Mouse (Mus musculus) stomach, postnatal 0 days (tissue): Measurements from ENCODE around the gene Ccdc92. TPM values are rescaled to one million over a fixed set of nuclear protein-coding genes. Genes with fewer than 3 reads are reported as not detected.

ENCODE experiments used
- ATAC-seq: fragments of 200-750 bp; cut with Nextera tagmentation; 2 replicates; pipeline ENCODE4 v1.8.0; 2017; ENCODE audit not compliant: low FRiP score, low TSS enrichment
- DNase-seq: peaks from one replicate; pipeline ENCODE4 v3.0.0-alpha.2; 2016; ENCODE audit warnings: low spot score
- H3K27ac ChIP-seq: fragments of 300-500 bp; sonication (generic); replicated peaks from 2 replicates; pipeline ENCODE4 v1.5.1; 2014; ENCODE audit warnings: mild to moderate bottlenecking, control low read depth
- H3K27me3 ChIP-seq: fragments of 300-500 bp; sonication (generic); 2 replicates; pipeline ENCODE4 v1.6.1; 2014; ENCODE audit warnings: low read length; ENCODE audit not compliant: control insufficient read depth, insufficient read depth
- H3K36me3 ChIP-seq: fragments of 300-500 bp; sonication (generic); 2 replicates; pipeline ENCODE4 v1.6.1; 2014; ENCODE audit warnings: low read length, mixed read lengths; ENCODE audit not compliant: control insufficient read depth, insufficient read depth
- H3K4me1 ChIP-seq: fragments of 300-500 bp; sonication (generic); replicated peaks from 2 replicates; pipeline ENCODE4 v1.6.1; 2014; ENCODE audit warnings: antibody characterized with exemption; ENCODE audit not compliant: control insufficient read depth, insufficient read depth
- H3K4me2 ChIP-seq: fragments of 300-500 bp; sonication (generic); replicated peaks from 2 replicates; pipeline ENCODE4 v1.6.1; 2014; ENCODE audit warnings: low read depth, mild to moderate bottlenecking, control low read depth, moderate library complexity
- H3K4me3 ChIP-seq: fragments of 300-500 bp; sonication (generic); 2 replicates; pipeline ENCODE4 v1.5.1; 2014; ENCODE audit warnings: low read depth, low read length, control low read depth
- H3K9ac ChIP-seq: fragments of 300-500 bp; sonication (generic); 2 replicates; pipeline ENCODE4 v1.6.1; 2014; ENCODE audit warnings: mild to moderate bottlenecking, low read length, control low read depth, mixed read lengths
- H3K9me3 ChIP-seq: fragments of 300-500 bp; sonication (generic); 2 replicates; pipeline ENCODE4 v1.6.1; 2016; ENCODE audit warnings: low read length; ENCODE audit not compliant: control insufficient read depth
- CTCF ChIP-seq: IDR thresholded peaks from 2 replicates; pipeline ENCODE4 v1.5.1; 2016; ENCODE audit warnings: antibody characterized with exemption, low read depth, mild to moderate bottlenecking, moderate library complexity
- EP300 ChIP-seq: optimal IDR thresholded peaks from 2 replicates; pipeline ENCODE3; 2016; ENCODE audit warnings: antibody characterized with exemption
- WGBS: fragments of 180-500 bp; shearing (Covaris S2); extraction: QIAGEN DNeasy Blood & Tissue Kit; methylation state at CpG from one replicate; pipeline ENCODE4 v1.1.7; 2014; 5-methylcytosine and 5-hydroxymethylcytosine counted together
- polyA plus RNA-seq: library from polyadenylated mRNA; unstranded; fragments of >200 nt; fragmentation: Nextera tagmentation; extraction: Ambion mirVana; gene quantifications from 2 replicates; pipeline ENCODE4 v1.2.1, GENCODE M21; 2015

Ccdc92 gene
- polyA plus RNA-seq, 1 experiment from 2014 or later = 4.1 TPM

GRCm38 (mm10) chr5:124900738-124901490 lies 38.7 kb upstream of the Ccdc92 start:
- no peak for TF ChIP-seq EP300
- TF ChIP-seq CTCF = peak; percentile 60
- Histone ChIP-seq H3K9me3 (no peaks in the 10 kb centered on the region), H3K4me3 (no peak overlapping the region), H3K36me3 (no peaks in the 10 kb centered on the region), H3K9ac (no peak overlapping the region), H3K4me1 (no peaks in the 10 kb centered on the region), H3K27ac (peak overlapping the region; percentile 20; the same call in 1 of the 2 replicates), H3K4me2 (no peak overlapping the region), H3K27me3 (no peaks in the 10 kb centered on the region)
- DNase-seq (peak; percentile 54), ATAC-seq (peak; percentile 41; the same call in 1 of the 2 replicates)
- WGBS = 55% methylated on average over 19 of the region's 19 CpGs

GRCm38 (mm10) chr5:124899945-124900631 lies 37.9 kb upstream of the Ccdc92 start:
- Histone ChIP-seq H3K27me3 (no peaks in the 10 kb centered on the region), H3K36me3 (no peaks in the 10 kb centered on the region), H3K27ac (0 out of 2 replicates have a peak overlapping the region, but pooled peaks have one; percentile 56), H3K4me1 (no peaks in the 10 kb centered on the region), H3K4me2 (peak overlapping the region; percentile 52), H3K4me3 (peak overlapping the region; percentile 22), H3K9me3 (no peaks in the 10 kb centered on the region), H3K9ac (peak overlapping the region; percentile 41; the same call in 1 of the 2 replicates)
- peak; percentile 100 for TF ChIP-seq CTCF
- no peak for TF ChIP-seq EP300
- ATAC-seq (peak; percentile 77), DNase-seq (peak; percentile 90)
- WGBS = 9% methylated on average over 20 of the region's 20 CpGs

DNA sequence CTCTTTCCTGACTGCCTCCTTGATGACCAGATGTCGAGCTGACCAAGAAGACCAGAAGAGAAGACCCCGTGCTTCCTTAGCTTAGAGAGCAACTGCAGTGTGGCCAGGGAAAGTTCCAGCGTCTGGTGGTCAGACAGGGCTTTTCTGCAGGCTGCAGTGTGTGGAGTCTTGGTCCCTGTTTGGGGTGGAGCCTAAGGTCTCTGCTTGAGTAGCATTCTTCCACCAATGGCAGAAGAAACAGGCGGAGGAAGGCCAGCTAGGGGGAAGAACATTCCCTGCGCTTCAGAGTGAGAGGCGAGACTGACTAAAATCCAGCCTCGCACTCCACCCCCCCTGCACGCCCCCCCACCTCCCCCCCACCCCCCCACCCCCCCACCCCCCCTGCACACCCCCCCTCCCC lies 33.9 kb upstream of the Ccdc92 start:
- no peak for DNase-seq
- no peak overlapping the region for H3K4me3 ChIP-seq
- WGBS = 39% methylated on average over 6 of the region's 8 CpGs
- H3K4me1 ChIP-seq = no peaks in the 10 kb centered on the region
- H3K4me2 ChIP-seq = no peak overlapping the region
- H3K27me3 ChIP-seq = no peaks in the 10 kb centered on the region
- H3K9ac ChIP-seq = no peak overlapping the region
- ATAC-seq = peak; percentile 25; the same call in 1 of the 2 replicates
- no peaks in the 10 kb centered on the region for H3K36me3 ChIP-seq
- TF ChIP-seq EP300 (no peak), CTCF (no peak)
- H3K9me3 ChIP-seq = no peaks in the 10 kb centered on the region
- no peak overlapping the region; the same call in 1 of the 2 replicates for H3K27ac ChIP-seq

DNA sequence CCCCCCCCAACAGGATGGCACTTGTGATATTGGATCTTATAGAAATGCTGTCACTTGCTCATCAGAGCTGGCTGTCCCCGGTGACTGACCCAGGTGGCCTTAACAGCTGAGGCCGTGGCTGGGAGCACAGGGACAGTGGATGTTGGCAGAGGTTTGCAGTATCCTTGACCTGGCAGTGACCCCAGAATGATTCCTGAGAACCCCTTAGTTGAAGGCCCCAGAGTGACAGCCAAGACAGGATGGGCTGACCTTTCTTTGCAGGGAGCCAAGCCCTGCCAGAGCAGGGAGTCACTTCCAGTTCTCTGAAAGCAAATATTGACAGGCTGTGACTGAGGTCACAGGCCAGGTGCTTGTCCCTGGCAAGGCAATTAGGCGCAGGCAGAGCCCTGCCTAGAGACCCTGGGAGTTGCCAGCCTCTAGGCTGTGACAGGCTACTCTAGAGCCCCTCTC lies 29.7 kb upstream of the Ccdc92 start:
- Histone ChIP-seq H3K4me2 (no peak overlapping the region; the same call in 1 of the 2 replicates), H3K9ac (no peak overlapping the region), H3K9me3 (no peaks in the 10 kb centered on the region), H3K27ac (no peak overlapping the region), H3K4me1 (no peaks in the 10 kb centered on the region), H3K36me3 (0 out of 2 replicates have a peak, but pooled peaks cover 3% of the 10 kb centered on the region), H3K4me3 (no peak overlapping the region), H3K27me3 (no peaks in the 10 kb centered on the region)
- peak; percentile 42; the same call in 1 of the 2 replicates for ATAC-seq
- no peak for TF ChIP-seq EP300
- TF ChIP-seq CTCF = no peak
- 48% methylated on average over 3 of the region's 3 CpGs for WGBS
- no peak for DNase-seq

DNA sequence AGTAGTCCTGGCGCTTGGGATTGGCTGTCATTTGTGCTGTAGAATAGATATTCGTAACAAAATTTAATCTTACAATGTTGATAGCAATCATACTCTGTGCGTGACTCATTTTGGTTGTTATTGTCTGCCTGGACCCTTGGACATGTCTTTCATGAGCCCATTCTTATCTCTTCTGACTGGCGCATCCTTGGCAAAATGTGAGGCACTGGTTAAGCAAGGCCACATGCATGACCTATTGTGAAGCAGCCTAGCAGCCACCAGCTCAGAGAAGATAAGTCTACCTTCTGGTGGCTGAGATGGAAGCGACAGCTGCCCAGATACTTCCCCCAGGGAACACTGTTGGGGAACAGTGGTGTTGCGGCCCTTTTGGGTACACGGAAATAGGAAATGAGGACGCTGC lies 26.4 kb upstream of the Ccdc92 start:
- no peak overlapping the region for H3K9ac ChIP-seq
- no peaks in the 10 kb centered on the region for H3K9me3 ChIP-seq
- no peak overlapping the region for H3K27ac ChIP-seq
- DNase-seq (no peak), ATAC-seq (no peak)
- TF ChIP-seq EP300 (no peak), CTCF (no peak)
- no peak overlapping the region for H3K4me3 ChIP-seq
- no peaks in the 10 kb centered on the region for H3K27me3 ChIP-seq
- 94% methylated on average over 8 of the region's 8 CpGs for WGBS
- peaks cover 13% of the 10 kb centered on the region; the same call in 1 of the 2 replicates for H3K36me3 ChIP-seq
- no peak overlapping the region for H3K4me2 ChIP-seq
- no peaks in the 10 kb centered on the region for H3K4me1 ChIP-seq
